ENCODE assay signal across 20 mouse cellular contexts in the genomic region with DNA sequence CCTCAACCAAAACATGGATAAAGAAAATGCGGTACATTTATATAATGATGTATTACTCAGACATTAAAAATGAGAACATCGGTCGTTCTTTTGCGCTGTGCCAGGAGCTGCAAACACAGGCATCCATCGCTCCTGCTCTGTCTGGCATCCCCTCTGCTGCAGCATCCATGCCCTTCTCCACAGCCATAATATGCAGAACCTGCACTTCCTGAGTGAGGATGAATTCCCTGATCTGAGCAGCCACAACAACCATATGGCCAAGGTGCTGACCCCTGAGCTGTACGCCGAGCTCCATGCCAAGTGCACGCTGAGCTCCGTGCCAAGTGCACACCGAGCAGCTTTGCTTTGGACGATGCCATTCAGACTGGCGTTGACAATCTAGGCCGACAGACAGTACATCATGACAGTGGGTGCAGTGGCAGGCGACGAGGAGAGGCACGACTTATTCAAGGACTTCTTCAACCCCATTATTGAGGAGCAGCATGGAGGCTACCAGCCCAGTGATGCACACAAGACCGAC. TPM values are rescaled to one million over a fixed set of nuclear protein-coding genes. Genes with fewer than 3 reads are reported as not detected.
DNase-seq lines count a peak whose midpoint lies in the region; ATAC-seq and TF ChIP-seq lines count a peak whose summit lies in the region.
"Had no signal": no experiment of that assay in that cellular context is flagged by ENCODE, and none has a peak within 500 bp of the region (broad histone marks: within the 10 kb centered on the region; RNA-seq: fewer than 3 reads in every experiment).

No protein-coding gene starts in this region.

- whole genome bisulfite sequencing in neural tube, embryonic 15.5 days, result 91% methylated on average over 17 of the region's 17 CpGs
- WGBS in intestine, postnatal 0 days, result 89% methylated on average over 17 of the region's 17 CpGs

- intact Hi-C loops in left cerebral cortex, postnatal 4 days (cut with DNase I), result no loop called here
- intact Hi-C loops in left cerebral cortex, postnatal 25 days (cut with DNase I), result no loop called here

- H3K4me2 ChIP-seq in neural tube, embryonic 15.5 days, result no peak overlapping the region
- H3K4me2 ChIP-seq in intestine, postnatal 0 days (replicated peaks; ENCODE audit: low read depth), result no peak overlapping the region
- H3K4me2 ChIP-seq: embryonic facial prominence, embryonic 15.5 days; limb, embryonic 12.5 days; liver, embryonic 13.5 days; midbrain, embryonic 15.5 days; stomach, embryonic 15.5 days had no signal

- peak; percentile 72 for DNase-seq in left cerebral cortex, postnatal 4 days
- DNase-seq in left cerebral cortex, postnatal 25 days (ENCODE audit: low spot score in 2 of 2), result no peak
- peak; percentile 90 for DNase-seq in cerebellum, adult 9-10 months
- DNase-seq in layer of hippocampus, adult 9-10 months (ENCODE audit: low spot score), result no peak
- DNase-seq: adrenal gland, adult 8-10 months; gastrocnemius, postnatal 36 days; heart, postnatal 14 days; liver, embryonic 13.5 days; thymus, adult 2 months had no signal

- no peak overlapping the region for H3K4me3 ChIP-seq in neural tube, embryonic 15.5 days (replicated peaks)
- no peak overlapping the region for H3K4me3 ChIP-seq in intestine, postnatal 0 days (ENCODE audit: low read depth, low read length)
- H3K4me3 ChIP-seq: embryonic facial prominence, embryonic 15.5 days; forebrain, embryonic 10.5 days; heart, embryonic 10.5 days; layer of hippocampus, adult 2 months; limb, embryonic 12.5 days; liver, embryonic 13.5 days; midbrain, embryonic 15.5 days; stomach, embryonic 15.5 days had no signal

- H3K27me3 ChIP-seq in neural tube, embryonic 15.5 days (replicated peaks), result no peaks in the 10 kb centered on the region
- no peaks in the 10 kb centered on the region for H3K27me3 ChIP-seq in intestine, postnatal 0 days (replicated peaks; ENCODE audit: control insufficient read depth, insufficient read depth, low read length)
- H3K27me3 ChIP-seq: embryonic facial prominence, embryonic 15.5 days; limb, embryonic 12.5 days; liver, embryonic 13.5 days; midbrain, embryonic 15.5 days; stomach, embryonic 15.5 days had no signal

- TF ChIP-seq CTCF in intestine, postnatal 0 days (IDR thresholded peaks at IDR 0.05; ENCODE audit: low read depth), result no peak

- H3K27ac ChIP-seq in neural tube, embryonic 15.5 days (replicated peaks), result no peak overlapping the region
- no peak overlapping the region for H3K27ac ChIP-seq in intestine, postnatal 0 days (ENCODE audit: low read depth, low read length)
- H3K27ac ChIP-seq: embryonic facial prominence, embryonic 15.5 days; forebrain, embryonic 10.5 days; heart, embryonic 10.5 days; layer of hippocampus, adult 2 months; limb, embryonic 12.5 days; liver, embryonic 13.5 days; midbrain, embryonic 15.5 days; stomach, embryonic 15.5 days had no signal

- H3K9me3 ChIP-seq in neural tube, embryonic 15.5 days (replicated peaks), result no peaks in the 10 kb centered on the region
- no peaks in the 10 kb centered on the region for H3K9me3 ChIP-seq in intestine, postnatal 0 days (ENCODE audit: control insufficient read depth)
- H3K9me3 ChIP-seq: embryonic facial prominence, embryonic 15.5 days; heart, embryonic 10.5 days; liver, embryonic 13.5 days; midbrain, embryonic 15.5 days; stomach, embryonic 15.5 days had no signal

- no peaks in the 10 kb centered on the region for H3K4me1 ChIP-seq in neural tube, embryonic 15.5 days
- H3K4me1 ChIP-seq in intestine, postnatal 0 days (replicated peaks; ENCODE audit: control insufficient read depth, insufficient read depth, low read length), result no peaks in the 10 kb centered on the region
- H3K4me1 ChIP-seq: embryonic facial prominence, embryonic 15.5 days; forebrain, embryonic 10.5 days; heart, embryonic 10.5 days; limb, embryonic 12.5 days; liver, embryonic 13.5 days; midbrain, embryonic 15.5 days; stomach, embryonic 15.5 days had no signal

- ATAC-seq in cerebellum, adult (ENCODE audit: insufficient number of reproducible peaks, low FRiP score, low TSS enrichment), result peak; percentile 98
- ATAC-seq in neural tube, embryonic 15.5 days (ENCODE audit: low FRiP score), result no peak
- ATAC-seq in intestine, postnatal 0 days, result no peak
- ATAC-seq: CD4-positive, CD25-positive, alpha-beta regulatory T cell, adult 4 months; midbrain, embryonic 15.5 days had no signal

- no peak overlapping the region for H3K9ac ChIP-seq in neural tube, embryonic 15.5 days (replicated peaks)
- H3K9ac ChIP-seq in intestine, postnatal 0 days (ENCODE audit: low read depth, low read length), result no peak overlapping the region
- H3K9ac ChIP-seq: embryonic facial prominence, embryonic 15.5 days; limb, embryonic 12.5 days; liver, embryonic 13.5 days; midbrain, embryonic 15.5 days; stomach, embryonic 15.5 days had no signal

- no peaks in the 10 kb centered on the region for H3K36me3 ChIP-seq in neural tube, embryonic 15.5 days
- no peaks in the 10 kb centered on the region for H3K36me3 ChIP-seq in intestine, postnatal 0 days (ENCODE audit: control insufficient read depth, insufficient read depth)
- H3K36me3 ChIP-seq: embryonic facial prominence, embryonic 15.5 days; forebrain, embryonic 10.5 days; heart, embryonic 10.5 days; limb, embryonic 12.5 days; liver, embryonic 13.5 days; midbrain, embryonic 15.5 days; stomach, embryonic 15.5 days had no signal

RNA-seq across cellular contexts. Expression of a gene that starts 56.9 kb away (rescaled TPM):
- 1 to 10 TPM; 1.9 to 2.2 TPM for total RNA-seq in left cerebral cortex, postnatal 4 days (2021)
- total RNA-seq in left cerebral cortex, postnatal 25 days (2021), result under 1 TPM; 0.14 to 0.44 TPM
- 4.0 and 12.0 TPM in 2 replicates for polyA plus RNA-seq in neural tube, embryonic 15.5 days (2015; fragmentation: Nextera tagmentation; extraction: Ambion mirVana)
- polyA plus RNA-seq in intestine, postnatal 0 days (2015; fragmentation: Nextera tagmentation; extraction: Ambion mirVana), result 11.8 and 13.0 TPM in 2 replicates

Comparison
In these comparisons a context has a peak if more than half of its experiments do, and no peak if none do; other contexts are left out.
1. DNase-seq: peak in left cerebral cortex, postnatal 4 days (single experiment) and cerebellum, adult 9-10 months (single experiment); none in left cerebral cortex, postnatal 25 days (0 of 2) and layer of hippocampus, adult 9-10 months (single experiment).